Mouse (Mus musculus) lung, postnatal 4 days (tissue): Measurements from ENCODE around the gene Ptprk.

ENCODE experiments used
- DNase-seq, 2 experiments: peaks; one replicate each; pipeline ENCODE4 v3.0.0; 2021

Ptprk gene

GRCm38 (mm10) chr10:28186018-28186800 lies 111.6 kb downstream of the Ptprk start:
- DNase-seq, result peak in 1 of 2 experiments; percentile 20

- no peak for DNase-seq
Measured at GRCm38 (mm10) chr10:28191440-28191839, 116.8 kb downstream of the Ptprk start.

GRCm38 (mm10) chr10:28193630-28194029 lies 119.0 kb downstream of the Ptprk start:
- peak; percentile 26 to 41 for DNase-seq

- no peak for DNase-seq
Measured at GRCm38 (mm10) chr10:28200609-28201008, 126.0 kb downstream of the Ptprk start.

GRCm38 (mm10) chr10:28209394-28209793 lies 134.8 kb downstream of the Ptprk start:
- no peak for DNase-seq

- no peak for DNase-seq
Measured at GRCm38 (mm10) chr10:28212083-28212482, 137.5 kb downstream of the Ptprk start.

GRCm38 (mm10) chr10:28215153-28215552 lies 140.5 kb downstream of the Ptprk start:
- DNase-seq, result no peak

- DNase-seq, result no peak
Measured at GRCm38 (mm10) chr10:28223602-28224001, 149.0 kb downstream of the Ptprk start.

- no peak for DNase-seq
Measured at GRCm38 (mm10) chr10:28224376-28224775, 149.8 kb downstream of the Ptprk start.

- DNase-seq, result no peak
Measured at GRCm38 (mm10) chr10:28225536-28226075, 151.0 kb downstream of the Ptprk start.

- DNase-seq, result no peak
Measured at GRCm38 (mm10) chr10:28227732-28228131, 153.1 kb downstream of the Ptprk start.

- no peak for DNase-seq
Measured at GRCm38 (mm10) chr10:28228208-28228607, 153.6 kb downstream of the Ptprk start.

- no peak for DNase-seq
Measured at GRCm38 (mm10) chr10:28232273-28233167, 157.9 kb downstream of the Ptprk start.

GRCm38 (mm10) chr10:28249047-28249446 lies 174.4 kb downstream of the Ptprk start:
- DNase-seq, result no peak

GRCm38 (mm10) chr10:28251385-28251784 lies 176.8 kb downstream of the Ptprk start:
- no peak for DNase-seq

GRCm38 (mm10) chr10:28260651-28261050 lies 186.0 kb downstream of the Ptprk start:
- no peak for DNase-seq

- DNase-seq, result no peak
Measured at GRCm38 (mm10) chr10:28262159-28262558, 187.5 kb downstream of the Ptprk start.

GRCm38 (mm10) chr10:28263546-28263945 lies 188.9 kb downstream of the Ptprk start:
- no peak for DNase-seq

- no peak for DNase-seq
Measured at GRCm38 (mm10) chr10:28270273-28270672, 195.7 kb downstream of the Ptprk start.

GRCm38 (mm10) chr10:28271729-28272606 lies 197.3 kb downstream of the Ptprk start:
- no peak for DNase-seq

- DNase-seq, result no peak
Measured at GRCm38 (mm10) chr10:28278757-28279156, 204.1 kb downstream of the Ptprk start.

- DNase-seq, result no peak
Measured at GRCm38 (mm10) chr10:28297531-28297930, 222.9 kb downstream of the Ptprk start.
